Mouse (Mus musculus): ENCODE results near the gene Ranbp17. TPM values are rescaled to one million over a fixed set of nuclear protein-coding genes. Genes with fewer than 3 reads are reported as not detected.

Ranbp17 gene
- polyA plus RNA-seq, 2 experiments, result 1.7 to 3.3 TPM

DNA sequence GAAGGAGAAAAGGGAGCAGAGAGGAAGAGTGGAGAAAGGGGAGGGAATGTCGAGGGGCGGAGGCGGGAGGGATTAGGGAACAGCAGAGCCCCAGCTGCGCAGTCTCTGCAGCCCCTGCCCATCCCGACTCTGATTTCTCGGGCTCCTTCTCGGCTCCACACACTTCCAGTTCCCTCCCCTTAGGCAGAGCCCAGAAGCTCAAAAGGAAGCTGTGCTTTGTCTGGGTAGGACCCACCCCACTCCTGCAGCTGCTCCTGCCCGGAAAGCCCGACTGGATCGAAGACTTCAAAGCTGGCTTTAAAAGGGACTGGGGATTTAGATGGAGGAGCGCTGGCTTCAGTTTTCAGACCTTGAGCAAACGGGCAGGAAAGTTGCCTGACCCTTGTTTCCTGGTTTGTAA lies 319.9 kb downstream of the Ranbp17 start:
- Histone ChIP-seq H3K4me2 (ENCODE audit: low read depth) (no peak overlapping the region), H3K36me3 (replicated peaks; ENCODE audit: control insufficient read depth, insufficient read depth, low read depth) (no peaks in the 10 kb centered on the region), H3K9me3 (ENCODE audit: control insufficient read depth, low read length) (no peaks in the 10 kb centered on the region), H3K4me3 (ENCODE audit: insufficient read depth in 1 of 2, low read depth in 2 of 2, low read length in 2 of 2) (no peak overlapping the region), H3K27ac (no peak overlapping the region), H3K4me1 (replicated peaks; ENCODE audit: control insufficient read depth in 2 of 2, insufficient read depth in 2 of 2, low read length in 1 of 2) (no peaks in the 10 kb centered on the region), H3K9ac (replicated peaks) (no peak overlapping the region), H3K27me3 (ENCODE audit: control insufficient read depth, insufficient read depth, low read length) (peaks cover 60% of the 10 kb centered on the region)
- TF ChIP-seq CTCF (IDR thresholded peaks at IDR 0.05; ENCODE audit: low read depth) (no peak), EP300 (IDR thresholded peaks at IDR 0.05; ENCODE audit: low read depth) (no peak)
- ATAC-seq (ENCODE audit: insufficient read depth) (no peak), DNase-seq (ENCODE audit: low read depth in 3 of 3, low spot score in 3 of 3) (no peak)
- WGBS (ENCODE audit: insufficient replicate concordance), result 4% methylated on average over 12 of the region's 12 CpGs

DNA sequence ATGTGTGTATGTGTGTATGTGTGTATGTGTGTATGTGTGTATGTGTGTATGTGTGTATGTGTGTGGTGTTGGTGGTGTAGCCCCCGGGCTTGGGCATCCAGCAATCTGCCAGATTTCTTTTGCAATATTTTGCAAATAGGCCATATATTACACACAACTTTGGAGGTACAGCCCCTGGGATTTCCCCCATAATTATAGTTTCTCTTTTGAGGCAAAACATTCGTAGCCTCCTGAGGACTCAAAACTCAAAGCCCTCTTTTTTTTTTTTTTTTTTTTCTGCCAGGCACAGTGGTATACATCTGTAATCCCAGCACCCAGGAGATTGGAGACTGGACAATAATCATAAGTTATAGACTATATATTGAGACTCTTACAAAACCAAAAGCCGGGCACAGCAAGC lies 331.7 kb downstream of the Ranbp17 start:
- H3K27ac ChIP-seq, result no peak overlapping the region
- H3K9ac ChIP-seq (replicated peaks), result no peak overlapping the region
- 61% methylated on average over 3 of the region's 3 CpGs for WGBS (ENCODE audit: insufficient replicate concordance)
- H3K36me3 ChIP-seq (replicated peaks; ENCODE audit: control insufficient read depth, insufficient read depth, low read depth), result no peaks in the 10 kb centered on the region
- no peak overlapping the region for H3K4me2 ChIP-seq (ENCODE audit: low read depth)
- ATAC-seq (ENCODE audit: insufficient read depth) (no peak), DNase-seq (ENCODE audit: low read depth in 3 of 3, low spot score in 3 of 3) (no peak)
- peaks cover 6% of the 10 kb centered on the region; the same call in 1 of the 2 replicates for H3K27me3 ChIP-seq (ENCODE audit: control insufficient read depth, insufficient read depth, low read length)
- TF ChIP-seq EP300 (IDR thresholded peaks at IDR 0.05; ENCODE audit: low read depth), result no peak
- TF ChIP-seq CTCF (IDR thresholded peaks at IDR 0.05; ENCODE audit: low read depth), result no peak
- H3K4me1 ChIP-seq (replicated peaks; ENCODE audit: control insufficient read depth in 2 of 2, insufficient read depth in 2 of 2, low read length in 1 of 2), result no peaks in the 10 kb centered on the region
- no peak overlapping the region for H3K4me3 ChIP-seq (ENCODE audit: insufficient read depth in 1 of 2, low read depth in 2 of 2, low read length in 2 of 2)
- H3K9me3 ChIP-seq (ENCODE audit: control insufficient read depth, low read length), result no peaks in the 10 kb centered on the region

GRCm38 (mm10) chr11:33180701-33181116 lies 332.8 kb downstream of the Ranbp17 start:
- Histone ChIP-seq H3K9me3 (ENCODE audit: control insufficient read depth, low read length) (no peaks in the 10 kb centered on the region), H3K4me2 (ENCODE audit: low read depth) (no peak overlapping the region), H3K27me3 (ENCODE audit: control insufficient read depth, insufficient read depth, low read length) (peaks cover 7% of the 10 kb centered on the region; the same call in 1 of the 2 replicates), H3K4me3 (ENCODE audit: insufficient read depth in 1 of 2, low read depth in 2 of 2, low read length in 2 of 2) (no peak overlapping the region), H3K4me1 (replicated peaks; ENCODE audit: control insufficient read depth in 2 of 2, insufficient read depth in 2 of 2, low read length in 1 of 2) (no peaks in the 10 kb centered on the region), H3K27ac (no peak overlapping the region), H3K36me3 (replicated peaks; ENCODE audit: control insufficient read depth, insufficient read depth, low read depth) (no peaks in the 10 kb centered on the region), H3K9ac (replicated peaks) (no peak overlapping the region)
- TF ChIP-seq EP300 (IDR thresholded peaks at IDR 0.05; ENCODE audit: low read depth) (no peak), CTCF (IDR thresholded peaks at IDR 0.05; ENCODE audit: low read depth) (no peak)
- 5% methylated on average over 18 of the region's 18 CpGs for WGBS (ENCODE audit: insufficient replicate concordance)
- ATAC-seq (ENCODE audit: insufficient read depth) (no peak), DNase-seq (ENCODE audit: low read depth in 3 of 3, low spot score in 3 of 3) (no peak)

DNA sequence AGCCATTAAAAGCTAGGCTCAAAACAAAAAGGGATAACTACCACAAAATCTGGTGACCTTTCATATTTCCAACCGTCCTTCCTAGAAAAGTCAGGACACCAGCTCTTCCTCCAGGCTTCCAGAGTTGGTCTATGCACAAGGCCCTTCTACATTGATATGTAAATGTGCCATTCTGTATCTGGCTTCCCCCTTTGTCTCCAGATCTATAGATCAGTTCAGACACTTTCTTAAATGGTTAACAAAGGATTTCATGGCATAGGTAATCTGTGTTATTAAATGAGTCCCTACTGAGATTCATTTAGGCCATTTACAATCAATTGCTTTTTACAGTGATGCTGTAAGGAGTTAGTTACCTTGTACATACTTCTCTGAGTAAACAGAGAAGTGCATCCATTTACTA lies 333.7 kb downstream of the Ranbp17 start:
- WGBS (ENCODE audit: insufficient replicate concordance), result 55% methylated on average over 1 of the region's 1 CpGs
- Histone ChIP-seq H3K9me3 (ENCODE audit: control insufficient read depth, low read length) (no peaks in the 10 kb centered on the region), H3K27ac (no peak overlapping the region), H3K27me3 (ENCODE audit: control insufficient read depth, insufficient read depth, low read length) (peaks cover 9% of the 10 kb centered on the region), H3K9ac (replicated peaks) (no peak overlapping the region), H3K4me3 (ENCODE audit: insufficient read depth in 1 of 2, low read depth in 2 of 2, low read length in 2 of 2) (no peak overlapping the region), H3K36me3 (replicated peaks; ENCODE audit: control insufficient read depth, insufficient read depth, low read depth) (no peaks in the 10 kb centered on the region), H3K4me1 (replicated peaks; ENCODE audit: control insufficient read depth in 2 of 2, insufficient read depth in 2 of 2, low read length in 1 of 2) (no peaks in the 10 kb centered on the region), H3K4me2 (ENCODE audit: low read depth) (no peak overlapping the region)
- TF ChIP-seq CTCF (IDR thresholded peaks at IDR 0.05; ENCODE audit: low read depth), result no peak
- TF ChIP-seq EP300 (IDR thresholded peaks at IDR 0.05; ENCODE audit: low read depth), result no peak
- DNase-seq (ENCODE audit: low read depth in 3 of 3, low spot score in 3 of 3) (no peak), ATAC-seq (ENCODE audit: insufficient read depth) (no peak)

GRCm38 (mm10) chr11:33176525-33177245 lies 336.9 kb downstream of the Ranbp17 start:
- no peak for DNase-seq (ENCODE audit: low read depth in 3 of 3, low spot score in 3 of 3)
- H3K9ac ChIP-seq (replicated peaks), result no peak overlapping the region
- H3K36me3 ChIP-seq (replicated peaks; ENCODE audit: control insufficient read depth, insufficient read depth, low read depth), result no peaks in the 10 kb centered on the region
- 26% methylated on average over 20 of the region's 20 CpGs for WGBS (ENCODE audit: insufficient replicate concordance)
- H3K4me3 ChIP-seq (ENCODE audit: insufficient read depth in 1 of 2, low read depth in 2 of 2, low read length in 2 of 2), result no peak overlapping the region
- H3K9me3 ChIP-seq (ENCODE audit: control insufficient read depth, low read length), result no peaks in the 10 kb centered on the region
- H3K27ac ChIP-seq, result no peak overlapping the region
- peaks cover 9% of the 10 kb centered on the region for H3K27me3 ChIP-seq (ENCODE audit: control insufficient read depth, insufficient read depth, low read length)
- H3K4me2 ChIP-seq (ENCODE audit: low read depth), result no peak overlapping the region
- peak; percentile 68 for TF ChIP-seq CTCF (IDR thresholded peaks at IDR 0.05; ENCODE audit: low read depth)
- TF ChIP-seq EP300 (IDR thresholded peaks at IDR 0.05; ENCODE audit: low read depth), result no peak
- no peak for ATAC-seq (ENCODE audit: insufficient read depth)
- H3K4me1 ChIP-seq (replicated peaks; ENCODE audit: control insufficient read depth in 2 of 2, insufficient read depth in 2 of 2, low read length in 1 of 2), result no peaks in the 10 kb centered on the region
